25 mouse cellular contexts compared by ENCODE assay signal in genomic region chr12:55453924-55454323, GRCm38 (mm10). TPM values are rescaled to one million over a fixed set of nuclear protein-coding genes. Genes with fewer than 3 reads are reported as not detected.
A peak's percentile ranks its signal among the peaks of the same experiment; 100 is the strongest.
DNase-seq lines count a peak whose midpoint lies in the region; ATAC-seq and TF ChIP-seq lines count a peak whose summit lies in the region.
"Had no signal": no experiment of that assay in that cellular context is flagged by ENCODE, and none has a peak within 500 bp of the region (broad histone marks: within the 10 kb centered on the region; RNA-seq: fewer than 3 reads in every experiment).

No protein-coding gene starts in this region.

- 0 out of 2 replicates have a peak, but pooled peaks have one; percentile 58 for ATAC-seq in intestine, embryonic 14.5 days (replicated peaks; ENCODE audit: low FRiP score, low TSS enrichment, low read depth)
- ATAC-seq in intestine, embryonic 16.5 days: no peak; the same call in 1 of the 2 replicates
- no peak for ATAC-seq in lung, embryonic 15.5 days (ENCODE audit: borderline replicate concordance, extremely low read depth, low FRiP score, low TSS enrichment)
- ATAC-seq in embryonic facial prominence, embryonic 12.5 days (ENCODE audit: insufficient number of reproducible peaks, insufficient read depth, low FRiP score, low TSS enrichment): no peak
- no peak for ATAC-seq in stomach, postnatal 0 days (ENCODE audit: low FRiP score, low TSS enrichment)
- ATAC-seq: forebrain, embryonic 16.5 days had no signal

- H3K4me3 ChIP-seq in intestine, embryonic 14.5 days (ENCODE audit: low read depth, low read length): no peak overlapping the region
- H3K4me3 ChIP-seq in intestine, embryonic 16.5 days (ENCODE audit: low read length): no peak overlapping the region
- no peak overlapping the region for H3K4me3 ChIP-seq in lung, embryonic 15.5 days
- H3K4me3 ChIP-seq in embryonic facial prominence, embryonic 12.5 days: no peak overlapping the region
- no peak overlapping the region for H3K4me3 ChIP-seq in stomach, postnatal 0 days (ENCODE audit: low read depth, low read length)
- H3K4me3 ChIP-seq: erythroblast, embryonic 14.5 days; heart, adult 2 months; heart, embryonic 12.5 days; limb, embryonic 12.5 days had no signal

- TF ChIP-seq EP300 in stomach, postnatal 0 days (optimal IDR thresholded peaks at IDR 0.05): no peak

- WGBS in intestine, embryonic 14.5 days: 34% methylated on average over 4 of the region's 4 CpGs
- WGBS in intestine, embryonic 16.5 days: 48% methylated on average over 4 of the region's 4 CpGs
- WGBS in lung, embryonic 15.5 days: 43% methylated on average over 4 of the region's 4 CpGs
- 53% methylated on average over 4 of the region's 4 CpGs for WGBS in embryonic facial prominence, embryonic 12.5 days
- WGBS in stomach, postnatal 0 days: 45% methylated on average over 4 of the region's 4 CpGs

- no peak for TF ChIP-seq CTCF in stomach, postnatal 0 days (IDR thresholded peaks at IDR 0.05; ENCODE audit: low read depth)

- H3K27ac ChIP-seq in intestine, embryonic 14.5 days (ENCODE audit: low read depth): no peak overlapping the region
- no peak overlapping the region for H3K27ac ChIP-seq in intestine, embryonic 16.5 days (ENCODE audit: low read length)
- 0 out of 2 replicates have a peak overlapping the region, but pooled peaks have one; percentile 43 for H3K27ac ChIP-seq in lung, embryonic 15.5 days
- peak overlapping the region; percentile 41; the same call in 1 of the 2 replicates for H3K27ac ChIP-seq in embryonic facial prominence, embryonic 12.5 days
- H3K27ac ChIP-seq in stomach, postnatal 0 days (replicated peaks): peak overlapping the region; percentile 49; the same call in 1 of the 2 replicates
- H3K27ac ChIP-seq: hindbrain, embryonic 14.5 days; limb, embryonic 12.5 days; macrophage had no signal

- no peak overlapping the region for H3K9ac ChIP-seq in intestine, embryonic 14.5 days (ENCODE audit: low read length)
- H3K9ac ChIP-seq in intestine, embryonic 16.5 days (ENCODE audit: low read depth, low read length): no peak overlapping the region
- no peak overlapping the region for H3K9ac ChIP-seq in lung, embryonic 15.5 days
- no peak overlapping the region for H3K9ac ChIP-seq in embryonic facial prominence, embryonic 12.5 days
- no peak overlapping the region for H3K9ac ChIP-seq in stomach, postnatal 0 days (ENCODE audit: low read length)
- H3K9ac ChIP-seq: heart, embryonic 12.5 days; hindbrain, embryonic 14.5 days; limb, embryonic 12.5 days had no signal

- H3K9me3 ChIP-seq in intestine, embryonic 14.5 days (ENCODE audit: control insufficient read depth, low read length): no peaks in the 10 kb centered on the region
- H3K9me3 ChIP-seq in intestine, embryonic 16.5 days (ENCODE audit: control insufficient read depth, low read length): no peaks in the 10 kb centered on the region
- no peaks in the 10 kb centered on the region for H3K9me3 ChIP-seq in lung, embryonic 15.5 days
- H3K9me3 ChIP-seq in embryonic facial prominence, embryonic 12.5 days: no peaks in the 10 kb centered on the region
- H3K9me3 ChIP-seq in stomach, postnatal 0 days (ENCODE audit: control insufficient read depth, low read length): no peaks in the 10 kb centered on the region
- H3K9me3 ChIP-seq: heart, embryonic 12.5 days; limb, embryonic 12.5 days had no signal

- no peaks in the 10 kb centered on the region for H3K36me3 ChIP-seq in intestine, embryonic 14.5 days (ENCODE audit: control insufficient read depth, insufficient read depth, low read length)
- no peaks in the 10 kb centered on the region for H3K36me3 ChIP-seq in intestine, embryonic 16.5 days (ENCODE audit: control insufficient read depth, insufficient read depth, low read length)
- H3K36me3 ChIP-seq in lung, embryonic 15.5 days: no peaks in the 10 kb centered on the region
- H3K36me3 ChIP-seq in embryonic facial prominence, embryonic 12.5 days: no peaks in the 10 kb centered on the region
- H3K36me3 ChIP-seq in stomach, postnatal 0 days (ENCODE audit: control insufficient read depth, insufficient read depth, low read length): no peaks in the 10 kb centered on the region
- H3K36me3 ChIP-seq: heart, embryonic 12.5 days; limb, embryonic 12.5 days had no signal

- no peak for DNase-seq in intestine, embryonic 14.5 days (ENCODE audit: low spot score)
- DNase-seq in lung, adult 18-20 months: no peak
- no peak for DNase-seq in stomach, postnatal 0 days (ENCODE audit: low spot score)
- no peak for DNase-seq in cerebellum, adult 18-20 months
- DNase-seq: adrenal gland, adult 8-10 months; cerebellum, adult 8-10 months; cerebellum, postnatal 25 days; heart, adult 2 months; heart, postnatal 4 days; kidney, adult 2 months; kidney, postnatal 10 days; layer of hippocampus, adult 9-11 months; midbrain, embryonic 14.5 days; right cerebral cortex, postnatal 25 days had no signal

- H3K4me2 ChIP-seq in intestine, embryonic 14.5 days (ENCODE audit: low read length): no peak overlapping the region
- H3K4me2 ChIP-seq in intestine, embryonic 16.5 days (ENCODE audit: low read depth, low read length): no peak overlapping the region
- no peak overlapping the region for H3K4me2 ChIP-seq in lung, embryonic 15.5 days
- no peak overlapping the region for H3K4me2 ChIP-seq in embryonic facial prominence, embryonic 12.5 days (replicated peaks)
- H3K4me2 ChIP-seq in stomach, postnatal 0 days (replicated peaks; ENCODE audit: low read depth): no peak overlapping the region
- H3K4me2 ChIP-seq: heart, embryonic 12.5 days; hindbrain, embryonic 14.5 days; limb, embryonic 12.5 days; liver, embryonic 11.5 days had no signal

- no peaks in the 10 kb centered on the region for H3K27me3 ChIP-seq in intestine, embryonic 14.5 days (replicated peaks; ENCODE audit: control insufficient read depth, insufficient read depth, low read length)
- no peaks in the 10 kb centered on the region for H3K27me3 ChIP-seq in intestine, embryonic 16.5 days (replicated peaks; ENCODE audit: control insufficient read depth, insufficient read depth, low read length)
- no peaks in the 10 kb centered on the region for H3K27me3 ChIP-seq in lung, embryonic 15.5 days
- no peaks in the 10 kb centered on the region for H3K27me3 ChIP-seq in embryonic facial prominence, embryonic 12.5 days
- no peaks in the 10 kb centered on the region for H3K27me3 ChIP-seq in stomach, postnatal 0 days (ENCODE audit: control insufficient read depth, insufficient read depth, low read length)
- H3K27me3 ChIP-seq: CH12.LX; heart, embryonic 12.5 days; limb, embryonic 12.5 days had no signal

- H3K4me1 ChIP-seq in intestine, embryonic 14.5 days (replicated peaks; ENCODE audit: control insufficient read depth, insufficient read depth, low read length): peaks cover 17% of the 10 kb centered on the region
- peaks cover 14% of the 10 kb centered on the region; the same call in 1 of the 2 replicates for H3K4me1 ChIP-seq in intestine, embryonic 16.5 days (ENCODE audit: control insufficient read depth, insufficient read depth, low read length)
- peaks cover 17% of the 10 kb centered on the region for H3K4me1 ChIP-seq in lung, embryonic 15.5 days
- H3K4me1 ChIP-seq in embryonic facial prominence, embryonic 12.5 days: peaks cover 27% of the 10 kb centered on the region
- peaks cover 4% of the 10 kb centered on the region; the same call in 1 of the 2 replicates for H3K4me1 ChIP-seq in stomach, postnatal 0 days (replicated peaks; ENCODE audit: control insufficient read depth, insufficient read depth)

RNA-seq across cellular contexts. Expression of gene Nfkbia, which starts 38.5 kb away (rescaled TPM):
- polyA plus RNA-seq in intestine, embryonic 14.5 days (2014; fragmentation: Nextera tagmentation; extraction: Ambion mirVana): 75.3 and 80.3 TPM in 2 replicates
- polyA plus RNA-seq in intestine, embryonic 16.5 days (2015; fragmentation: Nextera tagmentation; extraction: Ambion mirVana): 75.5 and 83.8 TPM in 2 replicates
- 110 and 116 TPM in 2 replicates for polyA plus RNA-seq in lung, embryonic 15.5 days (2015; fragmentation: Nextera tagmentation; extraction: Ambion mirVana)
- polyA plus RNA-seq in embryonic facial prominence, embryonic 12.5 days (2016; fragmentation: Nextera tagmentation; extraction: Ambion mirVana): 76.8 and 78.3 TPM in 2 replicates
- polyA plus RNA-seq in stomach, postnatal 0 days (2015; fragmentation: Nextera tagmentation; extraction: Ambion mirVana): 110 and 119 TPM in 2 replicates

Comparison
In these comparisons a context has a peak if more than half of its experiments do, and no peak if none do; other contexts are left out.
1. H3K27ac ChIP-seq: peak in lung, embryonic 15.5 days (single experiment), embryonic facial prominence, embryonic 12.5 days (single experiment) and stomach, postnatal 0 days (single experiment); none in intestine, embryonic 14.5 days (single experiment) and intestine, embryonic 16.5 days (single experiment).